Mouse (Mus musculus) neural tube, embryonic 15.5 days (tissue): ENCODE results near the gene Hmga2. TPM values are rescaled to one million over a fixed set of nuclear protein-coding genes. Genes with fewer than 3 reads are reported as not detected.
A peak's percentile ranks its signal among the peaks of the same experiment; 100 is the strongest.

Experiments used
- ATAC-seq: fragments of 200-750 bp; cut with Nextera tagmentation; 2 replicates; pipeline ENCODE4 v1.8.0; 2017; ENCODE audit warnings: mild to moderate bottlenecking, moderate TSS enrichment, moderate library complexity; ENCODE audit not compliant: low FRiP score
- H3K27ac ChIP-seq: fragments of 300-500 bp; sonication (generic); replicated peaks from 2 replicates; pipeline ENCODE4 v1.5.1; 2015; ENCODE audit warnings: mild to moderate bottlenecking, inconsistent platforms
- H3K27me3 ChIP-seq: fragments of 300-500 bp; sonication (generic); replicated peaks from 2 replicates; pipeline ENCODE4 v1.6.1; 2015; ENCODE audit warnings: inconsistent platforms
- H3K36me3 ChIP-seq: fragments of 300-500 bp; sonication (generic); 2 replicates; pipeline ENCODE4 v1.6.1; 2015; ENCODE audit warnings: inconsistent platforms
- H3K4me1 ChIP-seq: fragments of 300-500 bp; sonication (generic); 2 replicates; pipeline ENCODE4 v1.6.1; 2015; ENCODE audit warnings: inconsistent platforms
- H3K4me2 ChIP-seq: fragments of 300-500 bp; sonication (generic); 2 replicates; pipeline ENCODE4 v1.6.1; 2015; ENCODE audit warnings: inconsistent platforms, mild to moderate bottlenecking, moderate library complexity
- H3K4me3 ChIP-seq: fragments of 300-500 bp; sonication (generic); replicated peaks from 2 replicates; pipeline ENCODE4 v1.5.1; 2015; ENCODE audit warnings: mild to moderate bottlenecking, inconsistent platforms
- H3K9ac ChIP-seq: fragments of 300-500 bp; sonication (generic); replicated peaks from 2 replicates; pipeline ENCODE4 v1.6.1; 2015; ENCODE audit warnings: mild to moderate bottlenecking, inconsistent platforms
- H3K9me3 ChIP-seq: fragments of 300-500 bp; sonication (generic); replicated peaks from 2 replicates; pipeline ENCODE4 v1.6.1; 2016; ENCODE audit warnings: inconsistent platforms
- WGBS: fragments of 180-500 bp; shearing (Covaris S2); methylation state at CpG from one replicate; pipeline ENCODE4 v1.1.7; 2015; ENCODE audit warnings: mixed read lengths; 5-methylcytosine and 5-hydroxymethylcytosine counted together
- polyA plus RNA-seq: library from polyadenylated mRNA; unstranded; fragments of >200 nt; fragmentation: Nextera tagmentation; extraction: Ambion mirVana; gene quantifications from 2 replicates; pipeline ENCODE4 v1.2.1, GENCODE M21; 2015

Hmga2 gene
- polyA plus RNA-seq, 1 experiment from 2014 or later: 3.2 TPM

DNA sequence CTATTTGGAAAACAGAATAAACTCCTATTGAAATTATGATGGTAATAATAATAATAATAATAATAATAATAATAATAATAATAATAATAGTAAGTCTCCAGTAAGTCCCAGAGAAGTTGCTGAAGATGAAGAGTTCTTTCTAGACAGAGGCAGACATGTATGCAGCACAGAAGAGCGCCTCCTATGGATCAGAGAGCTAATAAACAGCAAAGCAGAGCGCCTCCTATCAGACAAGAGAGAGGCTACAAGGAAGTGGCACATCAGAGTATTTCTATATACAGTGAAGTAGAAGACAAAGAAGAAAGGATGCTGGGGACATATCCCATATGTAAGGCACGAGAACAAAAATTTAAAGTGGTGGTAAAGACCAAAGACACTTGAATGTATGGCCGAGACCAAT, 70.9 kb downstream of the Hmga2 start:
- WGBS: 93% methylated on average over 4 of the region's 4 CpGs
- no peak overlapping the region for H3K4me3 ChIP-seq

DNA sequence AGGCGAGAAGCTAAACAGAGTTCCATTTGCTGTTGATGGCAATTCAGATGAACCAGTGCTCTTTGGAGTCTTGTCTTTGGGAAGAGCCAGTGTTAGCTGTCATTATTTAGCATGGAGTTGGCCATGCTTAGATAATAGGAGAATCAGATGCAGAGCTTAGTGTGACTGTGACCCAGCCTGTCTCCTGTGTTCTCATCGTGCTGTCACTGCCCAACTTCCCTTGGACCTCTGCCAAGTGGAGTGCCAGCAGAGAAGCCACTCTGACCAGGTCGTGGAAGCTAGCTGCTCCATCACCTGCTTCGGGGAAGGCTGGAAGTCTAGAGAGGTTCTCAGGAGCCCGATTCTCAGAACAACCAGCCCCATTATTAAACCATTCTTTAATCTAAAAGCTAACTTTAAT, 73.3 kb downstream of the Hmga2 start:
- H3K27ac ChIP-seq: no peak overlapping the region
- H3K4me3 ChIP-seq: no peak overlapping the region
- H3K9ac ChIP-seq: no peak overlapping the region
- H3K4me2 ChIP-seq: no peak overlapping the region
- no peaks in the 10 kb centered on the region for H3K36me3 ChIP-seq
- no peaks in the 10 kb centered on the region for H3K9me3 ChIP-seq
- H3K4me1 ChIP-seq: peaks cover 15% of the 10 kb centered on the region; the same call in 1 of the 2 replicates
- WGBS: 61% methylated on average over 5 of the region's 5 CpGs
- no peak for ATAC-seq
- no peaks in the 10 kb centered on the region for H3K27me3 ChIP-seq

More for the DNA sequence above, 70.9 kb downstream of the Hmga2 start:
- no peak overlapping the region for H3K27ac ChIP-seq
- H3K4me1 ChIP-seq: peaks cover 12% of the 10 kb centered on the region; the same call in 1 of the 2 replicates
- no peaks in the 10 kb centered on the region for H3K27me3 ChIP-seq
- ATAC-seq: no peak
- no peak overlapping the region for H3K4me2 ChIP-seq
- no peak overlapping the region for H3K9ac ChIP-seq
- H3K36me3 ChIP-seq: no peaks in the 10 kb centered on the region
- no peaks in the 10 kb centered on the region for H3K9me3 ChIP-seq

GRCm38 (mm10) chr10:120401787-120402186, 74.5 kb downstream of the Hmga2 start:
- Histone ChIP-seq H3K4me3 (no peak overlapping the region), H3K4me1 (peaks cover 15% of the 10 kb centered on the region; the same call in 1 of the 2 replicates), H3K4me2 (no peak overlapping the region), H3K27ac (no peak overlapping the region), H3K9ac (no peak overlapping the region), H3K27me3 (no peaks in the 10 kb centered on the region), H3K9me3 (no peaks in the 10 kb centered on the region), H3K36me3 (no peaks in the 10 kb centered on the region)
- no peak for ATAC-seq
- 50% methylated on average over 8 of the region's 8 CpGs for WGBS

DNA sequence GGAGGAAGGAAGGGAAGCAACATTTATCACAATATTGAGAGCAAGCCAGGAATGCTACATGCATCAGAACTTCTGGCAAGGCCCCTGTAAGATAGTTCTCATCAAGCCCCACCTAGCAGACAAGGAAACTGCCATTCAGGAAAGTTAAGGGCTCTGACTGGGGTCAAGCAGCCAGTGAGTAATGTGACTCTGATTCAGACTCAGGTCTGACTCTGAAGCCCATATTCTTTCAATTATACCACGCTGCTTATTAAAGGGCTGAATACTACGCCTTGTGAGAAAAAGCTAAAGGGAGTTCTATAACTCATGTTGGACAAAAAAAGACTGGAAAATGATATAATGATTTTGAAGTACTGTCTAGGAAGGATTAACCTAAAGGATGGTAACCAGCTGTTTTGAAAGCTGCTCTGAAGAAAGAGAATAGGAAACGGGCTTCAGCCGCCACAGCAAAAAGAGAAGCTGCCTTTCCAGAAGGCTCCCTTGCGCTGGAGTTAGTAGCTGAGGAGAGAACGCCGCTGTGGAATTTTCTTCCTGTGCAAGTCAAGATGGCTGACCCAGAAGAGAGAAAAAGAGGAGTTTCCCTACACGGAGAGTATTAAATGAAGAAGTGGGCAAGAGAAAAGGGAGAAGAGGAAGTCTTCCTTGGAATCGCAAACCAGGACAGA, 76.3 kb downstream of the Hmga2 start:
- Histone ChIP-seq H3K4me1 (0 out of 2 replicates have a peak, but pooled peaks cover 12% of the 10 kb centered on the region), H3K9ac (no peak overlapping the region), H3K36me3 (no peaks in the 10 kb centered on the region), H3K27me3 (no peaks in the 10 kb centered on the region), H3K9me3 (no peaks in the 10 kb centered on the region), H3K4me2 (no peak overlapping the region), H3K27ac (0 out of 2 replicates have a peak overlapping the region, but pooled peaks have one; percentile 5), H3K4me3 (no peak overlapping the region)
- 66% methylated on average over 9 of the region's 9 CpGs for WGBS
- ATAC-seq: no peak

DNA sequence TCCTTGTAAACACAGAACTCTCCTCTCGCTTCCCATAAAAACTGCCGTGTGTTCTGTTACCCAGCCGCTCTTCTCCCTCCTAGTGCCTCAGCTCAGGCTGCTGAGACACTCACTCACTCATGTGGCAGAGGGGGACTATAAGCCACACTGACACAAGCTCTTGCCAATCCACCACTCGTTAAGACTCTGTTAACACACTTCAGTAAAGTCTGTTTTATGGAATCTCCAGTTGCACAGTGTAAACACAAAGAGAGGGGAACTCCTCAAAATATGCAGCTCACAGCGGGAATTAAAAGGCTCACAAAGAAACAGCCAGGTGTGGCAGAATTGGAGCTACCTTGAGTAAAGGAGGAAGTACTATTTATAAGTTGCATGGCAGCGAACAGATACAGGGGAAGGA, 77.5 kb downstream of the Hmga2 start:
- Histone ChIP-seq H3K27me3 (no peaks in the 10 kb centered on the region), H3K4me1 (0 out of 2 replicates have a peak, but pooled peaks cover 12% of the 10 kb centered on the region), H3K4me3 (no peak overlapping the region), H3K27ac (no peak overlapping the region), H3K4me2 (no peak overlapping the region), H3K9me3 (no peaks in the 10 kb centered on the region), H3K36me3 (no peaks in the 10 kb centered on the region), H3K9ac (no peak overlapping the region)
- no peak for ATAC-seq
- WGBS: 40% methylated on average over 6 of the region's 6 CpGs

- WGBS: 81% methylated on average over 17 of the region's 17 CpGs
Observed at GRCm38 (mm10) chr10:120397211-120397631, 79.0 kb downstream of the Hmga2 start.

GRCm38 (mm10) chr10:120395550-120395949, 80.7 kb downstream of the Hmga2 start:
- Histone ChIP-seq H3K4me3 (no peak overlapping the region), H3K36me3 (no peaks in the 10 kb centered on the region), H3K9me3 (no peaks in the 10 kb centered on the region), H3K4me2 (no peak overlapping the region), H3K4me1 (peaks cover 24% of the 10 kb centered on the region), H3K9ac (no peak overlapping the region), H3K27ac (no peak overlapping the region), H3K27me3 (peaks cover 9% of the 10 kb centered on the region)
- ATAC-seq: no peak
- 66% methylated on average over 6 of the region's 6 CpGs for WGBS

More at GRCm38 (mm10) chr10:120397211-120397631, 79.0 kb downstream of the Hmga2 start:
- no peak overlapping the region for H3K4me3 ChIP-seq
- peaks cover 13% of the 10 kb centered on the region; the same call in 1 of the 2 replicates for H3K4me1 ChIP-seq
- H3K4me2 ChIP-seq: no peak overlapping the region
- no peaks in the 10 kb centered on the region for H3K9me3 ChIP-seq
- peaks cover 4% of the 10 kb centered on the region for H3K27me3 ChIP-seq
- no peak overlapping the region for H3K9ac ChIP-seq
- H3K36me3 ChIP-seq: no peaks in the 10 kb centered on the region
- H3K27ac ChIP-seq: no peak overlapping the region
- no peak for ATAC-seq

DNA sequence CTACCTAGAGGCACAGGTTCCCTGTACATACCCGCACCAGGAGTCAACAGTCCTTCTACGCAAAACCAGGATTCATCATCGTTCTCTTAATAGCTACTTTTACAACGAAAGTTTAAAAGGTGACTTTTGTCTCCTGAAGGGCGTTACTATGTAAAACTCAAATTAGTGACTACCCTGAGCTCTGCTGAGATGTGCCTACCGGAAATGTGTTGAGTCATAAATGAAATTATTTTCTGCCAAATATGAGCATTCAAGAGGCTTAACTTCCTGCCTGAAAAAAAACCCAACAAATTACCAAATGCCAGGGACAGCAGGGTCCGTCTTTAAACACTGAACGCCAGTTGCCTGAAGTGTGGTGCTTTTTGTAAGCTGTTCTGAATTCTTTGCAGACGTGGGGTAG, 81.5 kb downstream of the Hmga2 start:
- Histone ChIP-seq H3K4me1 (peaks cover 19% of the 10 kb centered on the region), H3K27me3 (peaks cover 9% of the 10 kb centered on the region), H3K27ac (no peak overlapping the region), H3K36me3 (no peaks in the 10 kb centered on the region), H3K4me3 (no peak overlapping the region), H3K9me3 (no peaks in the 10 kb centered on the region), H3K4me2 (no peak overlapping the region), H3K9ac (no peak overlapping the region)
- 84% methylated on average over 9 of the region's 9 CpGs for WGBS
- no peak for ATAC-seq

DNA sequence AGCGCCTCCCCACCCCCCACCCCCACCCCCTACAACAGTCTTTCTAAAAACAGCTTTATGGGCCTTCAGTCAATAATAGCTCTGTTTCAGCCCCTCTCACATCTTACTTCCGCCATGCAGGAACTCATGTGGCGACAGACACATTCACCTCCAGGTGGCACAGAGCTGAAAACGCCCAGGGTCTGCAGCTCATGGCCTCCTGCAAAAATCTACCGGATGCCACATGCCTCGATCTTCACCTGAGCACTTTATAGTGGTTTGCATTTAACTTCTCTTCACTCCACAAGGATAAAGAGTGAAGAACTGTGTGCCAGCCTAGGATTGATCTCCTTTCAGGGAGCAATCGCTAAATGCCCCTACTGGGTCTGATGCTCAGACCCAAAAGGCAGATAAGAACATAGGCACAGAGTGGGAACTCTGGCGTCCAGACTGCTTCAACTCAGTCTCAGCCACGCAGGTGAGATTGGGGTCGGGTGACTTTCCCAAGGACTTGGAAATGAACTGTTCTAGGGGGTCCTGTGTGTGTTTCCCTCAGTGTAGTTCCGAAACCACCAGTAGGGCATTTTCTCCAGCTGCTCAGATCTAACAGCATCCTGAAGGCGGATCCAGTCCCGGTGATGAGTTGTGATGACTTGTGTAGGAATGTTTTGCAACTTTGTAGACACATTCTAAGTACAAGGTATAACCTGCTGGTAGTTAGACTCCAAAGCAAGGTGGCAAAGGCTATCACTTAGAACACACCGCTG, 84.1 kb downstream of the Hmga2 start:
- Histone ChIP-seq H3K9ac (no peak overlapping the region), H3K27me3 (peaks cover 12% of the 10 kb centered on the region), H3K9me3 (no peaks in the 10 kb centered on the region), H3K4me1 (peaks cover 34% of the 10 kb centered on the region), H3K27ac (peak overlapping the region; percentile 15; the same call in 1 of the 2 replicates), H3K4me2 (peak overlapping the region; percentile 48), H3K36me3 (no peaks in the 10 kb centered on the region), H3K4me3 (no peak overlapping the region)
- 23% methylated on average over 14 of the region's 14 CpGs for WGBS
- ATAC-seq: peak; percentile 24; the same call in 1 of the 2 replicates

GRCm38 (mm10) chr10:120390912-120391835, 85.1 kb downstream of the Hmga2 start:
- H3K27ac ChIP-seq: no peak overlapping the region; the same call in 1 of the 2 replicates
- peaks cover 12% of the 10 kb centered on the region for H3K27me3 ChIP-seq
- H3K4me1 ChIP-seq: peaks cover 41% of the 10 kb centered on the region
- no peaks in the 10 kb centered on the region for H3K36me3 ChIP-seq
- H3K9me3 ChIP-seq: no peaks in the 10 kb centered on the region
- H3K9ac ChIP-seq: no peak overlapping the region
- 0 out of 2 replicates have a peak, but pooled peaks have one; percentile 24 for ATAC-seq
- peak overlapping the region; percentile 48 for H3K4me2 ChIP-seq
- WGBS: 6% methylated on average over 28 of the region's 28 CpGs
- peak overlapping the region; percentile 20 for H3K4me3 ChIP-seq

- Histone ChIP-seq H3K4me1 (peaks cover 45% of the 10 kb centered on the region), H3K9ac (no peak overlapping the region), H3K27me3 (peaks cover 12% of the 10 kb centered on the region), H3K36me3 (no peaks in the 10 kb centered on the region), H3K27ac (no peak overlapping the region), H3K9me3 (no peaks in the 10 kb centered on the region), H3K4me3 (no peak overlapping the region), H3K4me2 (no peak overlapping the region)
- ATAC-seq: no peak
- WGBS: 64% methylated on average over 6 of the region's 6 CpGs
Observed at GRCm38 (mm10) chr10:120389707-120390106, 86.6 kb downstream of the Hmga2 start.
